Mouse (Mus musculus) megakaryocyte, embryonic 14.5 days (primary cell): Measurements from ENCODE around the gene Dnttip1. TPM values are rescaled to one million over a fixed set of nuclear protein-coding genes. Genes with fewer than 3 reads are reported as not detected.

ENCODE experiments used
- H3K27me3 ChIP-seq: replicated peaks from 2 replicates; pipeline ENCODE3; 2012; ENCODE audit warnings: inconsistent platforms
- H3K36me3 ChIP-seq: replicated peaks from 2 replicates; pipeline ENCODE3; 2012; ENCODE audit warnings: low read length, inconsistent platforms, mixed read lengths
- H3K4me1 ChIP-seq: 2 replicates; pipeline ENCODE4 v1.6.1; 2012; ENCODE audit warnings: inconsistent platforms
- H3K4me3 ChIP-seq: replicated peaks from 2 replicates; pipeline ENCODE3; 2012; ENCODE audit warnings: moderate library complexity, mild to moderate bottlenecking, inconsistent platforms
- H3K9me3 ChIP-seq: 2 replicates; pipeline ENCODE4 v1.6.1; 2012; ENCODE audit warnings: inconsistent platforms
- FLI1 ChIP-seq: IDR thresholded peaks from 2 replicates; pipeline ENCODE4 v1.6.1; 2012; ENCODE audit warnings: low read length, inconsistent platforms, mixed read lengths
- GATA1 ChIP-seq: IDR thresholded peaks from 3 replicates; pipeline ENCODE4 v1.6.1; 2012; ENCODE audit warnings: mixed read lengths, low read length, inconsistent platforms, borderline replicate concordance
- polyA plus RNA-seq: library from polyadenylated mRNA; stranded (reverse); fragments of >175 nt; gene quantifications from 2 replicates; pipeline ENCODE4 v1.2.3, GENCODE M21; 2012; ENCODE audit warnings: low replicate concordance; ENCODE audit not compliant: insufficient read depth

Gene Dnttip1
- polyA plus RNA-seq, 1 experiment: 41.6 TPM

DNA sequence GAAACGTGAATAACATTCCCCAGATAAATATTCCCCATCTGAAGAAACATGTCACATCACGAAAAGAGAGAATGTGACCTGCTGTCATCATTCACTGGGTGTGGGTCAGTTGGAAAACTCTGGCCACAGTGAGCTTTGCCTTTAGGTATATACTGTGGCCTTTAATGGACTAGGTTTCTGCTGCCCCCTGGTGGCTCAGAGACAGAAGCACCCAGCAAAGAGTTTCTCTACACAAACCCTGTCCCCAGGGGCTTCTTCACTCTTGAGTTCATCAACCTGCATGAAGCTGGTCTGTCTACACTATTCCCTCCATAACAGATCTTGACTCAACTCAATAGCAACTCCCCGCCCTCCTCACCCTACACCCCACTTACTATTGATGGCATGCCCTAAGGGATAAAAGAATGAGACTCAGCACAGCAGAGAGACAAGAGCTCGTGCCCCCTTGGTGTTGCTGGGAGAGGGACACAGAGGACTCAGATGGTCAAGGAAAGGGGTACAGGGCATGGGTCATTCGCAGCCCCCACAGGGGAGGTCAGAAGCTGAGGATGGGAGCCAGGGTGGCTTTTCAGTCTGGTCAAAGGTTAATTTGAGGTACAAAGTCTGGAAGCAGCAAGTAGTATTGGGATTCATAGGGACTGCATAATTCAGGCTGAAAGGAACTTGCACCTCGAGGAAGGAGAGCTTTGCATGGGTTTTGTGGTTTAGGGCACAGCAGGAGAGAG is 19.7 kb upstream of the Dnttip1 start:
- TF ChIP-seq GATA1: no peak
- TF ChIP-seq FLI1: no peak
- Histone ChIP-seq H3K4me3 (no peak overlapping the region), H3K9me3 (peaks cover 10% of the 10 kb centered on the region; the same call in 1 of the 2 replicates), H3K27me3 (peaks cover 17% of the 10 kb centered on the region), H3K4me1 (no peaks in the 10 kb centered on the region), H3K36me3 (no peaks in the 10 kb centered on the region)

- H3K9me3 ChIP-seq: no peaks in the 10 kb centered on the region
- H3K4me3 ChIP-seq: no peak overlapping the region
- H3K4me1 ChIP-seq: no peaks in the 10 kb centered on the region
- TF ChIP-seq FLI1 (no peak), GATA1 (no peak)
- H3K27me3 ChIP-seq: peaks cover 49% of the 10 kb centered on the region
- H3K36me3 ChIP-seq: no peaks in the 10 kb centered on the region
These were observed 14.1 kb upstream of the Dnttip1 start for GRCm38 (mm10) chr2:164731719-164732118.

GRCm38 (mm10) chr2:164733259-164733658 is 12.5 kb upstream of the Dnttip1 start:
- H3K4me1 ChIP-seq: no peaks in the 10 kb centered on the region
- peaks cover 58% of the 10 kb centered on the region for H3K27me3 ChIP-seq
- no peaks in the 10 kb centered on the region for H3K36me3 ChIP-seq
- H3K9me3 ChIP-seq: no peaks in the 10 kb centered on the region
- H3K4me3 ChIP-seq: no peak overlapping the region
- TF ChIP-seq GATA1 (no peak), FLI1 (no peak)

GRCm38 (mm10) chr2:164734839-164735238 is 10.9 kb upstream of the Dnttip1 start:
- Histone ChIP-seq H3K4me1 (peaks cover under 1% of the 10 kb centered on the region), H3K36me3 (no peaks in the 10 kb centered on the region), H3K4me3 (no peak overlapping the region), H3K9me3 (no peaks in the 10 kb centered on the region), H3K27me3 (peaks cover 60% of the 10 kb centered on the region)
- TF ChIP-seq GATA1: no peak
- no peak for TF ChIP-seq FLI1

DNA sequence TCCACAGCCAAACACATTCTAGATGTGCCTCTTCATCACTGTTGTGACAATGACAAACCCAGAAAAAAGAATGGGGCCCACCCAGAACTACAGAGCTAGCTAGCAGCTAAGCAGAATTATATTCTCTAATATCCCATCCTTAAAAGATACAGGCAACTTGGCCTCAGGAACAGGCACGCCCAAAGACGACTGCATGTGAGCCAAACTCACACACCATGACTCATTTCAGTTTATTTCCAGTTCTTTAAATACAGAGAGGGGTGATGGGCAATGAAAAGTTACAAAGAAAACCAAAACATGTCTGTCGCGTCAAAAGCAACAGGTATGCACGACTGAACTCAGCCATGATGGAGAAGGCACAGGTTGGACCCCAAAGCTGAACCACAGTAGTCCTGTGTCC is 10.3 kb upstream of the Dnttip1 start:
- Histone ChIP-seq H3K27me3 (peaks cover 65% of the 10 kb centered on the region), H3K4me1 (peaks cover 7% of the 10 kb centered on the region), H3K9me3 (no peaks in the 10 kb centered on the region), H3K4me3 (no peak overlapping the region), H3K36me3 (no peaks in the 10 kb centered on the region)
- TF ChIP-seq GATA1 (no peak), FLI1 (no peak)

GRCm38 (mm10) chr2:164737377-164738090 is 8.2 kb upstream of the Dnttip1 start:
- Histone ChIP-seq H3K9me3 (no peaks in the 10 kb centered on the region), H3K27me3 (peaks cover 63% of the 10 kb centered on the region), H3K36me3 (no peaks in the 10 kb centered on the region), H3K4me1 (peaks cover 7% of the 10 kb centered on the region), H3K4me3 (no peak overlapping the region)
- TF ChIP-seq FLI1 (no peak), GATA1 (no peak)

DNA sequence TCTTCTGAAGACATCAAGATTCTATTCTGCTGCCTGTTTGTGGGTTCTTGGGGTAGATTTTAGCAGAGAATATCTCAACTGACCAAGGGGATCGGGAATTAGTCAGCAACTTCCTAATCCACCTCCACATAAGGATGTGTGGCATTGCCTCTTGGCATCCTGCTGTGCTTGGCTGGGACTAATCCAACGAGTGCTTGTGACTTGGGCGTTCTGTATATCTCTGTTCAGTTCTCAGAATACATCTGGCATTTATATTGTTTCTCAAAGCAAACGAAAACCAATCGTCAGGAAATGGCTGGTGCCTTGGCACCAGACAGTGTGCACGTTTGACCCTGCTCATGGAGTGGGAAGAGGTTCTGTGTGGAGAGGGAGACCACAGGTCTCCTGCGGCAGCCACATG is 5.9 kb upstream of the Dnttip1 start:
- no peaks in the 10 kb centered on the region for H3K36me3 ChIP-seq
- H3K4me3 ChIP-seq: no peak overlapping the region
- no peaks in the 10 kb centered on the region for H3K9me3 ChIP-seq
- peaks cover 9% of the 10 kb centered on the region for H3K4me1 ChIP-seq
- peaks cover 59% of the 10 kb centered on the region for H3K27me3 ChIP-seq
- TF ChIP-seq GATA1 (no peak), FLI1 (no peak)

- H3K4me1 ChIP-seq: peaks cover 35% of the 10 kb centered on the region
These were observed 796 bp upstream of the Dnttip1 start for GRCm38 (mm10) chr2:164744987-164745386.

GRCm38 (mm10) chr2:164746693-164747092 is 910 bp downstream of the Dnttip1 start:
- H3K27me3 ChIP-seq: peaks cover 17% of the 10 kb centered on the region
- H3K36me3 ChIP-seq: peaks cover 45% of the 10 kb centered on the region
- H3K4me3 ChIP-seq: peak overlapping the region; percentile 97
- peaks cover 30% of the 10 kb centered on the region for H3K4me1 ChIP-seq
- H3K9me3 ChIP-seq: no peaks in the 10 kb centered on the region
- TF ChIP-seq GATA1 (no peak), FLI1 (no peak)

More at GRCm38 (mm10) chr2:164744987-164745386, 796 bp upstream of the Dnttip1 start:
- TF ChIP-seq GATA1: no peak
- no peak for TF ChIP-seq FLI1
- Histone ChIP-seq H3K36me3 (peaks cover 28% of the 10 kb centered on the region), H3K9me3 (no peaks in the 10 kb centered on the region), H3K4me3 (peak overlapping the region; percentile 97), H3K27me3 (peaks cover 25% of the 10 kb centered on the region)

GRCm38 (mm10) chr2:164748191-164748590 is 2.4 kb downstream of the Dnttip1 start:
- Histone ChIP-seq H3K9me3 (no peaks in the 10 kb centered on the region), H3K27me3 (peaks cover 7% of the 10 kb centered on the region), H3K4me1 (peaks cover 34% of the 10 kb centered on the region), H3K36me3 (peaks cover 60% of the 10 kb centered on the region), H3K4me3 (no peak overlapping the region)
- TF ChIP-seq GATA1 (no peak), FLI1 (no peak)
